Mouse (Mus musculus) forelimb bud, embryonic 11.5 days (tissue): Measurements from ENCODE around the gene Gm21992.

Experiments used
- DNase-seq: peaks from one replicate; pipeline ENCODE4 v3.0.0-alpha.2; 2012; ENCODE audit warnings: low read depth, low spot score

Gm21992 gene

GRCm38 (mm10) chr19:4712156-4712780, 99.1 kb downstream of the Gm21992 start:
- DNase-seq = no peak

- peak; percentile 44 for DNase-seq
Observed at GRCm38 (mm10) chr19:4711601-4712155, 99.7 kb downstream of the Gm21992 start.

GRCm38 (mm10) chr19:4711098-4711600, 100.3 kb downstream of the Gm21992 start, which contains the start of gene Sptbn2:
TSS of gene Sptbn2 (plus strand) at chr19:4711167.
- DNase-seq = no peak

GRCm38 (mm10) chr19:4708765-4709164, 102.6 kb downstream of the Gm21992 start:
- no peak for DNase-seq

- no peak for DNase-seq
Observed at GRCm38 (mm10) chr19:4701221-4701620, 110.2 kb downstream of the Gm21992 start.

GRCm38 (mm10) chr19:4700656-4701055, 110.8 kb downstream of the Gm21992 start:
- no peak for DNase-seq

GRCm38 (mm10) chr19:4699821-4700220, 111.6 kb downstream of the Gm21992 start:
- no peak for DNase-seq

GRCm38 (mm10) chr19:4698856-4699255, 112.6 kb downstream of the Gm21992 start:
- DNase-seq = no peak

GRCm38 (mm10) chr19:4698205-4698677, 113.2 kb downstream of the Gm21992 start, which contains the start of gene Gm960:
TSS of gene Gm960 (minus strand) at chr19:4698668.
- no peak for DNase-seq

- no peak for DNase-seq
Observed at GRCm38 (mm10) chr19:4697721-4698120, 113.7 kb downstream of the Gm21992 start.

- no peak for DNase-seq
Observed at GRCm38 (mm10) chr19:4697121-4697520, 114.3 kb downstream of the Gm21992 start.

GRCm38 (mm10) chr19:4694346-4694745, 117.1 kb downstream of the Gm21992 start:
- DNase-seq = no peak
